Mouse (Mus musculus): Measurements from ENCODE around the gene Dusp1. TPM values are rescaled to one million over a fixed set of nuclear protein-coding genes. Genes with fewer than 3 reads are reported as not detected.
A peak's percentile ranks its signal among the peaks of the same experiment; 100 is the strongest.

Dusp1 gene
- polyA plus RNA-seq (2016; fragmentation: Nextera tagmentation; extraction: Ambion mirVana) = 19.4 and 20.6 TPM in 2 replicates

GRCm38 (mm10) chr17:26561651-26562181, at the start of gene Dusp1:
Gene Dusp1, minus strand, starts transcription at chr17:26562128.
- peaks cover 29% of the 10 kb centered on the region for H3K36me3 ChIP-seq
- 0 out of 2 replicates have a peak, but pooled peaks cover 3% of the 10 kb centered on the region for H3K9me3 ChIP-seq
- no peaks in the 10 kb centered on the region for H3K27me3 ChIP-seq
- H3K9ac ChIP-seq = peak within 1 kb of the TSS; percentile 89
- H3K4me2 ChIP-seq (replicated peaks) = peak within 1 kb of the TSS; percentile 89
- H3K27ac ChIP-seq = peak within 1 kb of the TSS; percentile 77
- ATAC-seq (ENCODE audit: insufficient number of reproducible peaks, insufficient read depth, low FRiP score, low TSS enrichment) = no peak; the same call in 1 of the 2 replicates
- WGBS = 2% methylated on average over 18 of the region's 25 CpGs
- peak within 1 kb of the TSS; percentile 92 for H3K4me3 ChIP-seq
- peaks cover 19% of the 10 kb centered on the region for H3K4me1 ChIP-seq

- no peak for ATAC-seq (ENCODE audit: insufficient number of reproducible peaks, insufficient read depth, low FRiP score, low TSS enrichment)
- 74% methylated on average over 7 of the region's 7 CpGs for WGBS
- Histone ChIP-seq H3K27me3 (no peaks in the 10 kb centered on the region), H3K4me3 (no peak overlapping the region), H3K27ac (no peak overlapping the region), H3K9ac (no peak overlapping the region), H3K4me1 (no peaks in the 10 kb centered on the region), H3K36me3 (peaks cover 48% of the 10 kb centered on the region), H3K9me3 (no peaks in the 10 kb centered on the region), H3K4me2 (replicated peaks) (no peak overlapping the region)
Measured at GRCm38 (mm10) chr17:26611328-26611727, 49.4 kb upstream of the Dusp1 start.

- no peak overlapping the region for H3K9ac ChIP-seq
- no peak overlapping the region for H3K27ac ChIP-seq
- H3K9me3 ChIP-seq = no peaks in the 10 kb centered on the region
- 87% methylated on average over 8 of the region's 8 CpGs for WGBS
- no peak for ATAC-seq (ENCODE audit: insufficient number of reproducible peaks, insufficient read depth, low FRiP score, low TSS enrichment)
- no peaks in the 10 kb centered on the region for H3K4me1 ChIP-seq
- H3K4me3 ChIP-seq = no peak overlapping the region
- H3K4me2 ChIP-seq (replicated peaks) = no peak overlapping the region
- peaks cover 38% of the 10 kb centered on the region for H3K36me3 ChIP-seq
- no peaks in the 10 kb centered on the region for H3K27me3 ChIP-seq
Measured at GRCm38 (mm10) chr17:26609820-26610219, 47.9 kb upstream of the Dusp1 start.

DNA sequence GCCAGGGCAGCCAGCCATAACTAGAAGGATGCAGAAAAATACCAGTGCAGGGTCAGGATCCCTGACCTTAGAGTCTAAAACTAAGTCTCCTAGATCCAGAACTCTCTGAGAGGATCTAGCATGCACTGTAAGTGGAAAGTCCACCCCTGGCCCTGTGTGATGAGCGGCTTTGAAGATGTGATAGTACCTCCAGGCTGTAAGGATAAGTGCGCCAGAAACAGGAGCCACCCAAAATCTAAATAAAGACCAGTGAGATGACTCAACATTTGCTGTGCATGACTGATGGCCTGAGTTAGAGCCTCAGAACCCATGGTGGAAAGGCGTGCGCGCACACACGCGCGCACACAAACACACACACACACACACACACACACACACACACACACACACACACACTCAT, 46.9 kb upstream of the Dusp1 start:
- Histone ChIP-seq H3K9ac (no peak overlapping the region), H3K27ac (no peak overlapping the region), H3K4me3 (no peak overlapping the region), H3K9me3 (no peaks in the 10 kb centered on the region), H3K27me3 (no peaks in the 10 kb centered on the region), H3K36me3 (peaks cover 29% of the 10 kb centered on the region), H3K4me1 (no peaks in the 10 kb centered on the region), H3K4me2 (replicated peaks) (no peak overlapping the region)
- no peak for ATAC-seq (ENCODE audit: insufficient number of reproducible peaks, insufficient read depth, low FRiP score, low TSS enrichment)
- WGBS = 95% methylated on average over 8 of the region's 8 CpGs

- no peak overlapping the region for H3K4me3 ChIP-seq
- H3K9ac ChIP-seq = no peak overlapping the region
- 91% methylated on average over 3 of the region's 3 CpGs for WGBS
- no peaks in the 10 kb centered on the region for H3K27me3 ChIP-seq
- no peak overlapping the region for H3K27ac ChIP-seq
- ATAC-seq (ENCODE audit: insufficient number of reproducible peaks, insufficient read depth, low FRiP score, low TSS enrichment) = no peak
- H3K4me2 ChIP-seq (replicated peaks) = no peak overlapping the region
- no peaks in the 10 kb centered on the region for H3K9me3 ChIP-seq
- H3K36me3 ChIP-seq = peaks cover 28% of the 10 kb centered on the region
- H3K4me1 ChIP-seq = no peaks in the 10 kb centered on the region
Measured at GRCm38 (mm10) chr17:26608348-26608747, 46.4 kb upstream of the Dusp1 start.

DNA sequence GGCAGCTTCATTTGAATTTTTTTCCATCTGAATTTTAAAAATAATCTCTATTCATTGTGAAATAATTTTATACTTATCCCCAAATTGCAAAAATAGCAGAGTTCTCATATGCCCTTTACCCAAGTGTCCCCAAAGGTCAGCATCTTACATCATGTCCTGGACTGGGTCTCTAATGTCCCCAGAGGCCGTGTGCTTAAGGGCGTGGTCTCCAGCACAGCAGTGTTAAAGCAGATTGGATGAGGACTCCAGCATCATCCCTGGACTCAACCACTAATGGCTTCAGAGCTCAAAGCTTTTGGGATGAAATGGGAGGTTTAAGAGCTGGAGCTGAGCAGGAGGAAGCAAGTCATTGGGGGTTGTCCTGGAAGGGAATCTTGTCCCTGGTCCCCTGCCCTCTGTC, 44.6 kb upstream of the Dusp1 start:
- WGBS = 86% methylated on average over 2 of the region's 2 CpGs
- Histone ChIP-seq H3K9me3 (no peaks in the 10 kb centered on the region), H3K4me2 (replicated peaks) (no peak overlapping the region), H3K4me3 (no peak overlapping the region), H3K9ac (no peak overlapping the region), H3K27me3 (no peaks in the 10 kb centered on the region), H3K27ac (no peak overlapping the region), H3K4me1 (peaks cover 12% of the 10 kb centered on the region), H3K36me3 (peaks cover 28% of the 10 kb centered on the region)
- ATAC-seq (ENCODE audit: insufficient number of reproducible peaks, insufficient read depth, low FRiP score, low TSS enrichment) = no peak

GRCm38 (mm10) chr17:26605636-26606035, 43.7 kb upstream of the Dusp1 start:
- Histone ChIP-seq H3K9me3 (no peaks in the 10 kb centered on the region), H3K36me3 (peaks cover 21% of the 10 kb centered on the region), H3K9ac (no peak overlapping the region), H3K27ac (no peak overlapping the region), H3K4me3 (no peak overlapping the region), H3K4me2 (replicated peaks) (no peak overlapping the region), H3K27me3 (no peaks in the 10 kb centered on the region), H3K4me1 (peaks cover 20% of the 10 kb centered on the region)
- no peak for ATAC-seq (ENCODE audit: insufficient number of reproducible peaks, insufficient read depth, low FRiP score, low TSS enrichment)
- 80% methylated on average over 4 of the region's 4 CpGs for WGBS

DNA sequence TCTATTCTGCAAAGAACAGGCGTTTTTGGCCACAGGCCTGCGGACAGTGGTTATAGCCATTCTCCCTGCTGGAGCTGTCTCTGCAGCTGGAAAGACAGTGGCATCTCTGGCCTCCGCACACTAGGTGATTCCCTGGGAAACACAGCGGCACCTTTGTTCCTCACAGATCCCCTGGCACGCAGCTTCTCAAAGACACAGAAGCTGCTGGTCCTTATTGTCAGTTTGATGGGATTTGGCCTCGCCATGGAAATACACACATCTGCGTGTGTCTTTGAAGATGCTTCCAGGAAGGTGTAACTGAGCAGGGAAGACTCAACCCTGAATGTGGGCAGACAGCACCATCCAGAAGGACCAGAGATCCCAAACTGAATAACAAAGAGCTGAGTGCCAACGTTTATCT, 41.4 kb upstream of the Dusp1 start:
- Histone ChIP-seq H3K4me2 (replicated peaks) (no peak overlapping the region), H3K4me1 (peaks cover 20% of the 10 kb centered on the region), H3K9ac (no peak overlapping the region), H3K36me3 (peaks cover 8% of the 10 kb centered on the region; the same call in 1 of the 2 replicates), H3K27me3 (no peaks in the 10 kb centered on the region), H3K9me3 (no peaks in the 10 kb centered on the region), H3K27ac (no peak overlapping the region), H3K4me3 (no peak overlapping the region)
- ATAC-seq (ENCODE audit: insufficient number of reproducible peaks, insufficient read depth, low FRiP score, low TSS enrichment) = no peak
- 90% methylated on average over 8 of the region's 8 CpGs for WGBS

DNA sequence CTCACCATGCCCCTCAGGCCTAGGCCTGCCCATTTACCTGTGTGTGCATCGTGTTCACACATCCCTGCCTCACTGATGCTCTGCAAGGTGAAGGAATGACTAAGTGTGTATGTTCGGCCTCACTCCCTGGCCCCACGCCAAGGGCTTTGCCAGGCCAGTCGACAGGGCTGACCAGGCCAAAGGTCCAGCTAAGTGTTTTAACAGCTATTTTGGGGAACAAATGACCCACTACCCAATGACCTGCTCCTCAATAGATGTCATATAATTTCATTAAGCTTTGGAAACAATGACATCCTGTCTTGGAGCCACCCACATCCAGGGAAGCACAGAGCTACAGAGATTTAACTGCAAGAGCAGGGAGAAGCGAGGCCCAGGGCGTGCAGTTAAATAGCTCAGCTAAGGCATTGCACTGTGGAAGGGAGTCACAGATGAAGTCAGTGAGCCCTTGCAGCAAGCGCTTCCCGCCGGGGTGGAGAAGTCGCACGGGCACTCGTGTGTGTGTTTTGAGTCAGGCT, 40.5 kb upstream of the Dusp1 start:
- H3K9me3 ChIP-seq = no peaks in the 10 kb centered on the region
- H3K27ac ChIP-seq = 0 out of 2 replicates have a peak overlapping the region, but pooled peaks have one; percentile 23
- ATAC-seq (ENCODE audit: insufficient number of reproducible peaks, insufficient read depth, low FRiP score, low TSS enrichment) = no peak

DNA sequence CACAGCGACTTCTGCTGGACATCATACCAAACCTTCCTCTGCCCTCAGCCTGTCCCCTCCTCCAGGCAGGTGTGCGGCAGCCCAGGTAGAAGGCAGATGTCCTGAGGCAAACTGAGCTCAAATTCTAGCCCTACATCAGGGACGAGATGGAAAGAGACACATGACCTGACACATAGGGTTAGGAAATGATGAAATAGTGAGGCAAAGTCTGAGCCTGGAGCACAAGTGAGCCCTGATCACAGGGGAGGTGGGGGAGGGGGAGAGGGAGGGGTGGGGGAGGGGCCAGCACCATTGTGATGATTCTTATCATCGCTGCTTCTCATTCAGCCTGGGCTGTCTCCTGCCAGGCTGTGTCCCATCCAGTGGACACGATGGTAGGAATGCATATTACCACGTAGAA, 40.0 kb upstream of the Dusp1 start:
- 59% methylated on average over 6 of the region's 6 CpGs for WGBS
- no peak overlapping the region for H3K4me3 ChIP-seq
- peaks cover 2% of the 10 kb centered on the region; the same call in 1 of the 2 replicates for H3K36me3 ChIP-seq
- no peaks in the 10 kb centered on the region for H3K9me3 ChIP-seq
- H3K4me2 ChIP-seq (replicated peaks) = no peak overlapping the region
- H3K9ac ChIP-seq = no peak overlapping the region
- peak overlapping the region; percentile 23; the same call in 1 of the 2 replicates for H3K27ac ChIP-seq
- ATAC-seq (ENCODE audit: insufficient number of reproducible peaks, insufficient read depth, low FRiP score, low TSS enrichment) = no peak
- H3K27me3 ChIP-seq = no peaks in the 10 kb centered on the region
- peaks cover 22% of the 10 kb centered on the region for H3K4me1 ChIP-seq

More for the DNA sequence above, 40.5 kb upstream of the Dusp1 start:
- H3K4me1 ChIP-seq = peaks cover 20% of the 10 kb centered on the region
- no peak overlapping the region for H3K9ac ChIP-seq
- no peak overlapping the region for H3K4me3 ChIP-seq
- no peak overlapping the region for H3K4me2 ChIP-seq (replicated peaks)
- 72% methylated on average over 12 of the region's 12 CpGs for WGBS
- no peaks in the 10 kb centered on the region for H3K27me3 ChIP-seq
- peaks cover 5% of the 10 kb centered on the region; the same call in 1 of the 2 replicates for H3K36me3 ChIP-seq

DNA sequence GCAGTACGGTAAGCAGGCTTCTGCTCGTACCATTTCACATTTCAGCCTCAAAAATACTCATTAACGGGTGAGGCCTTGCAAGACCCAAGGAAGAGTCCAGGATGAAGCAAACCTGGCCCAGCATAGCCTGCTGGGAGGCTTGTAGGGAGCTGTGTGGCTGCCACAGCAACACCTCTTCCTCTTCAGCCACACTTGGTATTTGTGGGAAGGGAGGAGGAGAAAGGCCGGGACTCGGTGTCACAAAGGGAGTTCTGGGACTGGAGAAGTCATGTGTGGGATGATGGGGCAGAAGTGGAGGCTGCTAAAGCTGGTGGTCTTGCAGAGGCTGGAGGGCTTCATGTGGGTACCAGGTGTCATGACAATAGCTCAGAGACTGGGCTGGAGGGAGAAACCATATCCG, 39.6 kb upstream of the Dusp1 start:
- no peak overlapping the region for H3K4me2 ChIP-seq (replicated peaks)
- no peaks in the 10 kb centered on the region for H3K9me3 ChIP-seq
- peaks cover 26% of the 10 kb centered on the region for H3K4me1 ChIP-seq
- H3K27me3 ChIP-seq = no peaks in the 10 kb centered on the region
- 73% methylated on average over 6 of the region's 6 CpGs for WGBS
- H3K9ac ChIP-seq = no peak overlapping the region
- H3K27ac ChIP-seq = peak overlapping the region; percentile 7; the same call in 1 of the 2 replicates
- H3K4me3 ChIP-seq = no peak overlapping the region
- ATAC-seq (ENCODE audit: insufficient number of reproducible peaks, insufficient read depth, low FRiP score, low TSS enrichment) = no peak
- no peaks in the 10 kb centered on the region; the same call in 1 of the 2 replicates for H3K36me3 ChIP-seq

- ATAC-seq (ENCODE audit: insufficient number of reproducible peaks, insufficient read depth, low FRiP score, low TSS enrichment) = no peak
- no peaks in the 10 kb centered on the region for H3K9me3 ChIP-seq
- H3K4me3 ChIP-seq = no peak overlapping the region
- no peaks in the 10 kb centered on the region; the same call in 1 of the 2 replicates for H3K36me3 ChIP-seq
- no peaks in the 10 kb centered on the region for H3K27me3 ChIP-seq
- peak overlapping the region; percentile 7; the same call in 1 of the 2 replicates for H3K27ac ChIP-seq
- H3K4me2 ChIP-seq (replicated peaks) = no peak overlapping the region
- H3K9ac ChIP-seq = no peak overlapping the region
- H3K4me1 ChIP-seq = peaks cover 32% of the 10 kb centered on the region
- 69% methylated on average over 17 of the region's 17 CpGs for WGBS
Measured at GRCm38 (mm10) chr17:26600913-26601447, 39.1 kb upstream of the Dusp1 start.

Measured in embryonic facial prominence, embryonic 12.5 days (tissue).